Mouse (Mus musculus) heart, adult 2 months (tissue): ENCODE results near the gene Stxbp2.

Source experiments
- EP300 ChIP-seq: fragments of 200-500 bp; IDR thresholded peaks from 2 replicates; pipeline ENCODE4 v1.6.1; 2011; ENCODE audit warnings: low read depth, low read length, control low read depth; ENCODE audit not compliant: insufficient read depth
- POLR2A ChIP-seq: fragments of 200-500 bp; IDR thresholded peaks from 2 replicates; pipeline ENCODE4 v1.6.1; 2011; ENCODE audit warnings: mild to moderate bottlenecking, low read depth, low read length, control low read depth; ENCODE audit not compliant: insufficient read depth

- no peak for TF ChIP-seq EP300
- no peak for TF ChIP-seq POLR2A
Measured at GRCm38 (mm10) chr8:3687537-3687936, 56.8 kb downstream of the Stxbp2 start.
